Mouse (Mus musculus) telencephalon, adult 2 months (tissue): ENCODE measurements around the gene Specc1l.
"Not testable (repeated sequence)": the region's sequence is repeated elsewhere in the genome, so short reads cannot be mapped to it uniquely, and the experiment has no call there.

Experiments used
- DNase-seq: peaks from one replicate; pipeline ENCODE4 v3.0.0-alpha.2; 2011; ENCODE audit warnings: low read depth, low spot score

The Specc1l gene

GRCm38 (mm10) chr10:75352541-75352940, 140.7 kb downstream of the Specc1l start:
- no peak for DNase-seq

DNA sequence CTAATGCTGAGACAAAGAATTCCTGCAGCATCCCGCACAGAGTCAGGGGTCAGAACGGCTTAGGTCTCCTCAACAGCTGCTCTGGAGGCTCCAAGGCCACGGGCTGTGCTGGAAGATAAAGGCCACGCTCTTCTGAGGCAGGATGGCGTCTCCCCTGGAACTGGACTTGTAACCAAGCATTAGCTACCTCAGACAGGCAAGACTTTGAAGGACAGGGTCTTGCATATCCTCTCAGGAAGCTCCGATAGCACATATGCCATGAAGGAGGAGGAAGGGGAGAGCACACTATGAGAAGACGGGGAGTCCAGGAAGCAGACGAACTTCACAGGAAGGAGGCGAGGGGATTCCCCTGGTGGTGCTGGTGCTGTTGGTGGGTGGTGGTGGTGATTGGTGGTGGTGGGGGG, 142.0 kb downstream of the Specc1l start:
- not testable (repeated sequence) for DNase-seq

GRCm38 (mm10) chr10:75355341-75355740, 143.5 kb downstream of the Specc1l start:
- DNase-seq: no peak
